Mouse (Mus musculus): ENCODE measurements around the gene Tmem170b.

DNA sequence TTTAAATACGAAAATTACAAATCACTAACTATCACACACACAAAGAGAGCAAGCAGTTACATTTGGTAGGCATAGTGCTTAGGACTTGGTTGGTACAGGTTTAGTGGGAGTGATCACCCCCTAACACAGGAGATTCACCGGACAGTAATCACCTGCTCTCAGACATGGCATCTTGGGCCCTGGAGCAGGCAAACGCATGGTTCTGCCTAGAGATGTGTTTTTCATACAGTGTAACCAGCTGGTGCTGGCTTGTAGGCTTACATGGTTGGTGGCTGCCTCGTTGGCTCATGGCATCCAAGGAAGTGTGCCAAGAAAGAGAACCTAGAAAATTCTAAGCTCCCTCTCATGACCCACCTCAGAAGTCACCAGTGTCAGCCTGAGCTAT lies 33.4 kb upstream of the Tmem170b start:
- TF ChIP-seq POLR2A (IDR thresholded peaks at IDR 0.05; ENCODE audit: control insufficient read depth, low read depth, low read length): no peak
- TF ChIP-seq CTCF (IDR thresholded peaks at IDR 0.05; ENCODE audit: control insufficient read depth, insufficient read depth, insufficient replicate concordance, low read depth, low read length): no peak
